Mouse (Mus musculus) intestine, postnatal 0 days (tissue): ENCODE measurements around the gene Rnf180. TPM values are rescaled to one million over a fixed set of nuclear protein-coding genes. Genes with fewer than 3 reads are reported as not detected.

Experiments used
- ATAC-seq: fragments of 200-750 bp; cut with Nextera tagmentation; 2 replicates; pipeline ENCODE4 v1.8.0; 2017; ENCODE audit warnings: mild to moderate bottlenecking, moderate TSS enrichment, moderate library complexity
- H3K27ac ChIP-seq: fragments of 300-500 bp; sonication (generic); 2 replicates; pipeline ENCODE4 v1.5.1; 2014; ENCODE audit warnings: mild to moderate bottlenecking, low read depth, low read length, moderate library complexity
- H3K27me3 ChIP-seq: fragments of 300-500 bp; sonication (generic); replicated peaks from 2 replicates; pipeline ENCODE4 v1.6.1; 2014; ENCODE audit warnings: low read length, mixed read lengths; ENCODE audit not compliant: control insufficient read depth, insufficient read depth
- H3K36me3 ChIP-seq: fragments of 300-500 bp; sonication (generic); 2 replicates; pipeline ENCODE4 v1.6.1; 2014; ENCODE audit warnings: mild to moderate bottlenecking, moderate library complexity; ENCODE audit not compliant: control insufficient read depth, insufficient read depth
- H3K4me1 ChIP-seq: fragments of 300-500 bp; sonication (generic); replicated peaks from 2 replicates; pipeline ENCODE4 v1.6.1; 2014; ENCODE audit warnings: antibody characterized with exemption, low read length, mixed read lengths; ENCODE audit not compliant: control insufficient read depth, insufficient read depth
- H3K4me2 ChIP-seq: fragments of 300-500 bp; sonication (generic); replicated peaks from 2 replicates; pipeline ENCODE4 v1.6.1; 2014; ENCODE audit warnings: low read depth, mild to moderate bottlenecking, moderate library complexity
- H3K4me3 ChIP-seq: fragments of 300-500 bp; sonication (generic); 2 replicates; pipeline ENCODE4 v1.5.1; 2014; ENCODE audit warnings: low read depth, low read length
- H3K9ac ChIP-seq: fragments of 300-500 bp; sonication (generic); 2 replicates; pipeline ENCODE4 v1.6.1; 2014; ENCODE audit warnings: mild to moderate bottlenecking, low read depth, low read length
- H3K9me3 ChIP-seq: fragments of 300-500 bp; sonication (generic); 2 replicates; pipeline ENCODE4 v1.6.1; 2016; ENCODE audit warnings: mixed run types; ENCODE audit not compliant: control insufficient read depth
- CTCF ChIP-seq: sonication (generic); IDR thresholded peaks from 2 replicates; pipeline ENCODE4 v1.5.1; 2016; ENCODE audit warnings: low read depth, mild to moderate bottlenecking, control low read depth, antibody characterized with exemption, moderate library complexity
- WGBS: fragments of 180-500 bp; shearing (Covaris S2); extraction: QIAGEN DNeasy Blood & Tissue Kit; methylation state at CpG from one replicate; pipeline ENCODE4 v1.1.7; 2014; 5-methylcytosine and 5-hydroxymethylcytosine counted together
- polyA plus RNA-seq: library from polyadenylated mRNA; unstranded; fragments of >200 nt; fragmentation: Nextera tagmentation; extraction: Ambion mirVana; gene quantifications from 2 replicates; pipeline ENCODE4 v1.2.1, GENCODE M21; 2015

Rnf180 gene
- polyA plus RNA-seq, 1 experiment from 2014 or later, result 1.3 TPM

DNA sequence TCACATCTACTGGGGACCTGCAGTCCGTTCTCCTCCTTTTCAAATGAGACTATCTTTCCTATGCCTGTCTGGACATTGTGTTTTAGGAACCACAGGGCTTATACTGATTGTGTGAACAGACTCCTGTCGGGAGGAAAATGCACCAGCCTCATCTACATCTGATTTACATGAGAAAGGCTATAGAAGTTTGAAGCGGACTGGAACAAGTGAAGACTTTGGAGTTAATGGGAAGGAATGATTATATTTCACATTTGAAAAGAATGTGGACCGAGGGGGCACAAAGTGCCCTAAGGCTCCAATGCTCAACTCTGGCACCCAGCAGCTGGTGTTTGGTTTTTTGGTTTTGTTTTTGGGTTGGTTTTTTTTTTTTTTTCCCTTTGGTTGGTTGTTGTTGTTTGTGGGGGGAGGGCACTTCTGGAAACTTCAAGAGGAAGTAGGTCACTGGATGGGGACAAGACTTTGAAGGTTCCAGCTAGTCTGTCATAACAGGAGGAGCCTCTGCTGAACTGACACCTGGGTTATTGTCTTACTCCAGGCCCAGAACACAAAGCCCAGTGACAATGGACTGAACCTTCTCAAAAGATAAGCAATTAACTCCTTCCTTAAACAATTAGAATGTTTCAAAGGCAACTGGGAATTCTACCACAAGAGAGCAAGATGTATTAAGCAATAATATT, 37.7 kb downstream of the Rnf180 start:
- TF ChIP-seq CTCF, result no peak
- Histone ChIP-seq H3K4me1 (no peaks in the 10 kb centered on the region), H3K9me3 (no peaks in the 10 kb centered on the region), H3K27me3 (no peaks in the 10 kb centered on the region), H3K9ac (no peak overlapping the region), H3K4me3 (no peak overlapping the region), H3K27ac (no peak overlapping the region), H3K4me2 (no peak overlapping the region), H3K36me3 (no peaks in the 10 kb centered on the region)
- 82% methylated on average over 4 of the region's 4 CpGs for WGBS
- no peak for ATAC-seq

DNA sequence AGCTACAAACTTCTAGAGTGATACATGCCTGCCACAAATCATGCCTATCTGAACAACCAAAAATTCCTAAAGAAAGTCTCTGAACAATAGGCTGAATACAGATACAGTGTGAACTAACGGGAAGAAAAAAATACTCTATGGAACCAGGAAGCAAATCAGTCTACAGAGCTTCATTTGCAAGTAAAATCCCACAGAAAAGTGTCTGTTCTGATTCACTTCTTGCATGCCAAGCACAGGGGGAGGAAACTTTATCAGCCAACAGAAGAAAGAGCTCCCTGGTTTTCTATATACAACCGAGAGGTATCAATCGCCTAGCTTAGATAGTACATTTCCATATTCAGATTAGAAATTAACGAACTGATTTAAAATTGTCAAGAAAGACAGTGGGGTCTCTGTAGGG, 43.8 kb downstream of the Rnf180 start:
- ATAC-seq, result no peak
- TF ChIP-seq CTCF, result no peak
- Histone ChIP-seq H3K9me3 (no peaks in the 10 kb centered on the region), H3K27me3 (no peaks in the 10 kb centered on the region), H3K9ac (no peak overlapping the region), H3K4me2 (no peak overlapping the region), H3K36me3 (no peaks in the 10 kb centered on the region), H3K27ac (no peak overlapping the region), H3K4me3 (no peak overlapping the region), H3K4me1 (no peaks in the 10 kb centered on the region)
- 75% methylated on average over 4 of the region's 4 CpGs for WGBS

DNA sequence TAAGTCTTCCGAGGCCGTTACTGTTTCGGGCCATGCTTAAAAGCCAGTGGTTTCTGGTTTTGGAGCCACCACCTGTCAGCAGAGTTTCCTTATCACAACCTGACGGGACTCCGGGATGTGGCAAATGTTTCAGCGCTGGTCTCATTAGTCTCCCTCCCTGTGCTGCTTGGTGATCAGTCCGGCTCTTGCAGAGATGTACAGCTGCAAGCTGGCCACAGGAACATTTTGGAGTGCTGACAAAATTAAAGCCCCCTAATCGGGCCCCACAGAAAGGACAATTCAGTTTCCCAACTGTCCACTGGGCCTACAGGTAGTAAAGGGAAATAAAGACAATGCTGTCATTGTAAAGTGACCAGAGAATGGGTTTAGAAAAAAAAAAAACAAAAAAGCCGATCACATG, 44.4 kb downstream of the Rnf180 start:
- no peaks in the 10 kb centered on the region for H3K27me3 ChIP-seq
- no peaks in the 10 kb centered on the region for H3K9me3 ChIP-seq
- H3K4me2 ChIP-seq, result no peak overlapping the region
- no peak for ATAC-seq
- 72% methylated on average over 9 of the region's 9 CpGs for WGBS
- H3K9ac ChIP-seq, result no peak overlapping the region
- H3K36me3 ChIP-seq, result no peaks in the 10 kb centered on the region
- TF ChIP-seq CTCF, result no peak
- H3K4me3 ChIP-seq, result no peak overlapping the region
- no peak overlapping the region for H3K27ac ChIP-seq
- H3K4me1 ChIP-seq, result no peaks in the 10 kb centered on the region

DNA sequence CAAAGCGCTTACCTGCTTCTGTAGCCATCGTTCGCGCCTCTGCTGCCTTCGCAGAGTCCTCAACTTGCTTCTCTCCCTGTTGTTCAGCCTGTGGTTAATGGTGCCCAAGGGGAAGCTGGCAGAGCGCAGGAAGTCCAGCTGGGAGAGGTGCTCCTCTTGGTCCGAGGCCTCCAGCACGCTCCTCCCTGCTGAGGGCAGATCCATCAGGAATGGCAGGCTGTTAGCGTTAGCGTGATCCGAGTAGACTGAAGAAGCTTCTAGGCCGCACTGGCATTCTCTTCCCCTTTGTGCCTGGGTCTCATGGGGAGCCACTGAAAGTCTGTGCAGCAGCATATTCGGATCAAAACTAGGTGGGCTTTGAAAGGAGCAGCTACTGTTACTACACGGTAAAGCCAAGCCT, 45.0 kb downstream of the Rnf180 start:
- ATAC-seq, result no peak
- no peaks in the 10 kb centered on the region for H3K36me3 ChIP-seq
- WGBS, result 87% methylated on average over 14 of the region's 14 CpGs
- no peak overlapping the region for H3K27ac ChIP-seq
- TF ChIP-seq CTCF, result no peak
- no peaks in the 10 kb centered on the region for H3K9me3 ChIP-seq
- H3K4me1 ChIP-seq, result no peaks in the 10 kb centered on the region
- no peaks in the 10 kb centered on the region for H3K27me3 ChIP-seq
- H3K9ac ChIP-seq, result no peak overlapping the region
- no peak overlapping the region for H3K4me2 ChIP-seq
- no peak overlapping the region for H3K4me3 ChIP-seq

DNA sequence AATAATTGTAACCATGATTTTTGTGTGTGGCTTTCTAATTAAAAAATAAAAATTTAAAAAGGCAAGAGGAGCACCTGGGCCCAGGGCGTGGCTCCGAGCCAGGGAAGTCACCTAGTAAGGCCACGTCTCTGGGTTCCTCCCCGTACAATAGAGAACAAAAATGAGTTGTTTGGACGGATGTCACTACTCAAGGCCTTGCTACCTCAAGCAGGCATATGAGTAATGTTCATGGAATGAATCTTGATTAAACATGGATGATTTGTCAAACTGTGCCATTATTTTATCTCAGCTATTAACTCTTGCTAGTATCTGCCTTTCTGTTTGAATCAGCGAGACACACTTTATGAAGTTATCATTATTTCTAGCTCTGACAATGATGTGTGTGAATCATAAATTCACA, 46.9 kb downstream of the Rnf180 start:
- H3K4me3 ChIP-seq, result no peak overlapping the region
- no peak overlapping the region for H3K9ac ChIP-seq
- no peak overlapping the region for H3K4me2 ChIP-seq
- no peaks in the 10 kb centered on the region for H3K4me1 ChIP-seq
- no peaks in the 10 kb centered on the region for H3K27me3 ChIP-seq
- ATAC-seq, result no peak
- 81% methylated on average over 6 of the region's 6 CpGs for WGBS
- no peaks in the 10 kb centered on the region for H3K9me3 ChIP-seq
- H3K27ac ChIP-seq, result no peak overlapping the region
- TF ChIP-seq CTCF, result no peak
- no peaks in the 10 kb centered on the region for H3K36me3 ChIP-seq

DNA sequence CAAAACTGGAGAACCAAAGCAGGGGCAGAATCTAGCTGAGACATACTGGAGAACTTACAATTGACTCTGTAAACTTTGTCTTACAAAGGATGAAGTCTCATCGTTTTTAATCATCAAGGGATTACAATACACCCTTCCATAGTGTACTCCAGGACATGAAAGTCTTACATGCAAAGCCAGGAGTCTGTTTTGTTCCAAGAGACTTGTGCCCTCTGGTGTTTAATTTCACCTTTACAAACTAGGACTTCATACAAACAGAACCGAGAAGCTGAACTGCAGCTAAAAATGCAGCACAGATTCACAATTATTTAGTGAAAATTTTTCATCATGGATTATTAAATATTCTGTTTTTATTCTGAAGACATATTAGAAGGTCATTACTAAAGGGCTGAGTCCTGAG, 53.8 kb downstream of the Rnf180 start:
- 49% methylated on average over 2 of the region's 2 CpGs for WGBS
- no peak for ATAC-seq
- H3K27me3 ChIP-seq, result no peaks in the 10 kb centered on the region
- H3K36me3 ChIP-seq, result no peaks in the 10 kb centered on the region
- no peak overlapping the region for H3K27ac ChIP-seq
- H3K4me1 ChIP-seq, result no peaks in the 10 kb centered on the region
- TF ChIP-seq CTCF, result peak; percentile 48
- no peak overlapping the region for H3K4me3 ChIP-seq
- no peaks in the 10 kb centered on the region for H3K9me3 ChIP-seq
- no peak overlapping the region for H3K9ac ChIP-seq
- no peak overlapping the region for H3K4me2 ChIP-seq

DNA sequence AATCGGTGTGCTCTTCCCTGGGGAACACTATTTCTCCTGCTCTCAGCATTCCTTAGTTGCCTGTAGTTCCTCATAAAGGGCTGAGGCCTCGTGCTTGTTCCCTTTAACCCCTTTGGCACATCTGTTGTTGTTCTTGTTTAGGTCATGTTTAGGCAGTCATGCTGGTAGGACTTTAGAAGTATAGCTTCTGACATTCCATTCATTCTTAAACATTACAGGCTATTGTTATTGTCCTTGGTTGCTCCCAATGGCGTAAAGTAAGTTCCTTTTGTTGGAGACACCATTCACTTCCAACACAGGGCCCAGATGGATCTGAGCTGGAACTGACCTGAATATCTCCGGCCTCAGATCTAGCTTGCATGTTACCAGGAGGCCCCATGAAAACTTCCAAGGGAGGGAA, 67.5 kb downstream of the Rnf180 start:
- 75% methylated on average over 4 of the region's 4 CpGs for WGBS
- Histone ChIP-seq H3K4me1 (no peaks in the 10 kb centered on the region), H3K27ac (no peak overlapping the region), H3K36me3 (no peaks in the 10 kb centered on the region), H3K4me3 (no peak overlapping the region), H3K9me3 (no peaks in the 10 kb centered on the region), H3K9ac (no peak overlapping the region), H3K4me2 (no peak overlapping the region), H3K27me3 (no peaks in the 10 kb centered on the region)
- TF ChIP-seq CTCF, result no peak
- no peak for ATAC-seq
